Mouse (Mus musculus) forebrain, embryonic 12.5 days (tissue): Measurements from ENCODE around the gene Gpr35. TPM values are rescaled to one million over a fixed set of nuclear protein-coding genes. Genes with fewer than 3 reads are reported as not detected.

Experiments
- ATAC-seq: fragments of 200-750 bp; cut with Nextera tagmentation; 2 replicates; pipeline ENCODE4 v1.8.0; 2017; ENCODE audit warnings: moderate TSS enrichment; ENCODE audit not compliant: low FRiP score
- H3K27ac ChIP-seq: fragments of 300-500 bp; sonication (generic); 2 replicates; pipeline ENCODE4 v1.5.1; 2016; ENCODE audit warnings: mild to moderate bottlenecking
- H3K27me3 ChIP-seq: fragments of 300-500 bp; sonication (generic); 2 replicates; pipeline ENCODE4 v1.6.1; 2016; ENCODE audit warnings: mild to moderate bottlenecking
- H3K36me3 ChIP-seq: fragments of 300-500 bp; sonication (generic); replicated peaks from 2 replicates; pipeline ENCODE4 v1.6.1; 2016; ENCODE audit warnings: mild to moderate bottlenecking
- H3K4me1 ChIP-seq: fragments of 300-500 bp; sonication (generic); 2 replicates; pipeline ENCODE4 v1.6.1; 2016
- H3K4me2 ChIP-seq: fragments of 300-500 bp; sonication (generic); 2 replicates; pipeline ENCODE4 v1.6.1; 2016; ENCODE audit warnings: mild to moderate bottlenecking, moderate library complexity
- H3K4me3 ChIP-seq: fragments of 300-500 bp; sonication (generic); replicated peaks from 2 replicates; pipeline ENCODE4 v1.5.1; 2016; ENCODE audit warnings: mild to moderate bottlenecking
- H3K9ac ChIP-seq: fragments of 300-500 bp; sonication (generic); 2 replicates; pipeline ENCODE4 v1.6.1; 2016; ENCODE audit warnings: mild to moderate bottlenecking
- H3K9me3 ChIP-seq: fragments of 300-500 bp; sonication (generic); 2 replicates; pipeline ENCODE4 v1.6.1; 2016
- WGBS: fragments of 180-500 bp; shearing (Covaris S2); methylation state at CpG from one replicate; pipeline ENCODE4 v1.1.7; 2016; 5-methylcytosine and 5-hydroxymethylcytosine counted together
- polyA plus RNA-seq: library from polyadenylated mRNA; unstranded; fragments of >200 nt; fragmentation: Nextera tagmentation; extraction: Ambion mirVana; gene quantifications from 2 replicates; pipeline ENCODE4 v1.2.1, GENCODE M21; 2016

Gene Gpr35
- polyA plus RNA-seq, 1 experiment from 2014 or later = 0.63 TPM

GRCm38 (mm10) chr1:92972854-92973253 lies 22.2 kb downstream of the Gpr35 start:
- 67% methylated on average over 1 of the region's 1 CpGs for WGBS
- H3K27me3 ChIP-seq = no peaks in the 10 kb centered on the region
- H3K27ac ChIP-seq = no peak overlapping the region
- H3K4me1 ChIP-seq = no peaks in the 10 kb centered on the region
- H3K9me3 ChIP-seq = no peaks in the 10 kb centered on the region
- H3K36me3 ChIP-seq = no peaks in the 10 kb centered on the region
- no peak for ATAC-seq
- H3K4me3 ChIP-seq = no peak overlapping the region
- no peak overlapping the region; the same call in 1 of the 2 replicates for H3K9ac ChIP-seq
- no peak overlapping the region for H3K4me2 ChIP-seq

GRCm38 (mm10) chr1:92976141-92976566 lies 25.5 kb downstream of the Gpr35 start:
- ATAC-seq = no peak
- Histone ChIP-seq H3K36me3 (no peaks in the 10 kb centered on the region), H3K4me1 (peaks cover 5% of the 10 kb centered on the region; the same call in 1 of the 2 replicates), H3K27ac (no peak overlapping the region), H3K9me3 (no peaks in the 10 kb centered on the region), H3K27me3 (no peaks in the 10 kb centered on the region), H3K4me2 (no peak overlapping the region), H3K4me3 (no peak overlapping the region), H3K9ac (no peak overlapping the region)
- WGBS = 72% methylated on average over 6 of the region's 6 CpGs

- H3K4me1 ChIP-seq = peaks cover 5% of the 10 kb centered on the region; the same call in 1 of the 2 replicates
- H3K27me3 ChIP-seq = no peaks in the 10 kb centered on the region
- no peaks in the 10 kb centered on the region for H3K36me3 ChIP-seq
- H3K27ac ChIP-seq = no peak overlapping the region
- WGBS = 54% methylated on average over 7 of the region's 7 CpGs
- H3K9ac ChIP-seq = no peak overlapping the region
- H3K4me3 ChIP-seq = no peak overlapping the region
- ATAC-seq = no peak
- H3K4me2 ChIP-seq = no peak overlapping the region
- no peaks in the 10 kb centered on the region for H3K9me3 ChIP-seq
Measured at GRCm38 (mm10) chr1:92978645-92979044, 28.0 kb downstream of the Gpr35 start.

GRCm38 (mm10) chr1:92979073-92979602 lies 28.5 kb downstream of the Gpr35 start:
- no peak overlapping the region for H3K27ac ChIP-seq
- H3K36me3 ChIP-seq = no peaks in the 10 kb centered on the region
- WGBS = 30% methylated on average over 11 of the region's 11 CpGs
- H3K9ac ChIP-seq = no peak overlapping the region
- ATAC-seq = peak; percentile 49; the same call in 1 of the 2 replicates
- no peak overlapping the region for H3K4me2 ChIP-seq
- no peaks in the 10 kb centered on the region for H3K9me3 ChIP-seq
- H3K4me3 ChIP-seq = no peak overlapping the region
- H3K4me1 ChIP-seq = peaks cover 5% of the 10 kb centered on the region; the same call in 1 of the 2 replicates
- H3K27me3 ChIP-seq = no peaks in the 10 kb centered on the region

GRCm38 (mm10) chr1:92981056-92981845 lies 30.6 kb downstream of the Gpr35 start:
- H3K4me1 ChIP-seq = peaks cover 5% of the 10 kb centered on the region; the same call in 1 of the 2 replicates
- no peaks in the 10 kb centered on the region for H3K9me3 ChIP-seq
- H3K4me2 ChIP-seq = no peak overlapping the region
- H3K36me3 ChIP-seq = no peaks in the 10 kb centered on the region
- no peak overlapping the region for H3K27ac ChIP-seq
- 87% methylated on average over 7 of the region's 7 CpGs for WGBS
- no peak overlapping the region for H3K9ac ChIP-seq
- H3K4me3 ChIP-seq = no peak overlapping the region
- no peak for ATAC-seq
- H3K27me3 ChIP-seq = no peaks in the 10 kb centered on the region

- Histone ChIP-seq H3K4me3 (no peak overlapping the region), H3K4me2 (no peak overlapping the region), H3K27ac (no peak overlapping the region), H3K4me1 (peaks cover 5% of the 10 kb centered on the region; the same call in 1 of the 2 replicates), H3K36me3 (no peaks in the 10 kb centered on the region), H3K9me3 (no peaks in the 10 kb centered on the region), H3K9ac (no peak overlapping the region), H3K27me3 (no peaks in the 10 kb centered on the region)
- 90% methylated on average over 17 of the region's 17 CpGs for WGBS
- ATAC-seq = no peak
Measured at GRCm38 (mm10) chr1:92982931-92983605, 32.4 kb downstream of the Gpr35 start.

GRCm38 (mm10) chr1:92984999-92985398 lies 34.3 kb downstream of the Gpr35 start:
- 89% methylated on average over 5 of the region's 5 CpGs for WGBS
- Histone ChIP-seq H3K27me3 (no peaks in the 10 kb centered on the region), H3K4me3 (no peak overlapping the region), H3K27ac (no peak overlapping the region), H3K9me3 (no peaks in the 10 kb centered on the region), H3K9ac (no peak overlapping the region), H3K36me3 (no peaks in the 10 kb centered on the region), H3K4me1 (no peaks in the 10 kb centered on the region), H3K4me2 (no peak overlapping the region)
- ATAC-seq = no peak

GRCm38 (mm10) chr1:92988894-92989293 lies 38.2 kb downstream of the Gpr35 start:
- WGBS = 86% methylated on average over 4 of the region's 4 CpGs
- ATAC-seq = no peak

GRCm38 (mm10) chr1:92989891-92990290 lies 39.2 kb downstream of the Gpr35 start:
- no peak for ATAC-seq
- Histone ChIP-seq H3K4me2 (no peak overlapping the region), H3K27ac (no peak overlapping the region)

More at GRCm38 (mm10) chr1:92988894-92989293, 38.2 kb downstream of the Gpr35 start:
- no peak overlapping the region for H3K4me2 ChIP-seq
- H3K4me1 ChIP-seq = no peaks in the 10 kb centered on the region
- no peaks in the 10 kb centered on the region for H3K36me3 ChIP-seq
- H3K9ac ChIP-seq = no peak overlapping the region
- no peak overlapping the region for H3K27ac ChIP-seq
- no peak overlapping the region for H3K4me3 ChIP-seq
- no peaks in the 10 kb centered on the region for H3K27me3 ChIP-seq
- no peaks in the 10 kb centered on the region for H3K9me3 ChIP-seq

GRCm38 (mm10) chr1:92992214-92992855 lies 41.7 kb downstream of the Gpr35 start:
- no peak for ATAC-seq
- no peak overlapping the region for H3K27ac ChIP-seq
- no peaks in the 10 kb centered on the region for H3K9me3 ChIP-seq
- H3K27me3 ChIP-seq = no peaks in the 10 kb centered on the region
- no peaks in the 10 kb centered on the region for H3K4me1 ChIP-seq
- no peaks in the 10 kb centered on the region for H3K36me3 ChIP-seq
- H3K4me3 ChIP-seq = no peak overlapping the region
- 81% methylated on average over 6 of the region's 6 CpGs for WGBS
- H3K4me2 ChIP-seq = no peak overlapping the region
- no peak overlapping the region for H3K9ac ChIP-seq

More at GRCm38 (mm10) chr1:92989891-92990290, 39.2 kb downstream of the Gpr35 start:
- Histone ChIP-seq H3K9ac (no peak overlapping the region), H3K36me3 (no peaks in the 10 kb centered on the region), H3K4me1 (no peaks in the 10 kb centered on the region), H3K4me3 (no peak overlapping the region), H3K27me3 (no peaks in the 10 kb centered on the region), H3K9me3 (no peaks in the 10 kb centered on the region)
- WGBS = 72% methylated on average over 4 of the region's 4 CpGs

- no peak overlapping the region for H3K27ac ChIP-seq
- no peaks in the 10 kb centered on the region for H3K36me3 ChIP-seq
- H3K4me1 ChIP-seq = no peaks in the 10 kb centered on the region
- WGBS = 81% methylated on average over 2 of the region's 2 CpGs
- no peaks in the 10 kb centered on the region for H3K27me3 ChIP-seq
- no peak overlapping the region for H3K4me2 ChIP-seq
- no peak overlapping the region for H3K9ac ChIP-seq
- no peaks in the 10 kb centered on the region for H3K9me3 ChIP-seq
- H3K4me3 ChIP-seq = no peak overlapping the region
- no peak for ATAC-seq
Measured at GRCm38 (mm10) chr1:92992880-92993279, 42.2 kb downstream of the Gpr35 start.

GRCm38 (mm10) chr1:93006061-93006460 lies 55.4 kb downstream of the Gpr35 start, which contains the start of gene Aqp12:
TSS of gene Aqp12 (plus strand) at chr1:93006334.
- Histone ChIP-seq H3K4me3 (no peak within 1 kb of the TSS), H3K4me2 (no peak within 1 kb of the TSS), H3K9me3 (no peaks in the 10 kb centered on the region), H3K9ac (no peak within 1 kb of the TSS), H3K27me3 (no peaks in the 10 kb centered on the region), H3K36me3 (no peaks in the 10 kb centered on the region), H3K4me1 (no peaks in the 10 kb centered on the region), H3K27ac (no peak within 1 kb of the TSS)
- ATAC-seq = no peak
- 81% methylated on average over 7 of the region's 7 CpGs for WGBS
